Mouse (Mus musculus): Measurements from ENCODE around the gene Rsl1. TPM values are rescaled to one million over a fixed set of nuclear protein-coding genes. Genes with fewer than 3 reads are reported as not detected.
"Not testable (repeated sequence)": the region's sequence is repeated elsewhere in the genome, so short reads cannot be mapped to it uniquely, and the experiment has no call there.

Gene Rsl1
- polyA plus RNA-seq (2015; fragmentation: Nextera tagmentation; extraction: Ambion mirVana): 6.1 and 6.2 TPM in 2 replicates

- H3K27me3 ChIP-seq (replicated peaks); H3K36me3 ChIP-seq (replicated peaks); H3K9me3 ChIP-seq; H3K4me1 ChIP-seq: not testable (repeated sequence)
- Histone ChIP-seq H3K4me3 (peak within 1 kb of the TSS; percentile 79), H3K27ac (peak within 1 kb of the TSS; percentile 71), H3K4me2 (peak within 1 kb of the TSS; percentile 65), H3K9ac (peak within 1 kb of the TSS; percentile 61)
- WGBS: 0% methylated on average over 17 of the region's 17 CpGs
- ATAC-seq (replicated peaks): peak; percentile 99
These were observed at the start of gene Rsl1 for GRCm38 (mm10) chr13:67172991-67173722. Gene Rsl1 (plus strand): TSS chr13:67173182.

DNA sequence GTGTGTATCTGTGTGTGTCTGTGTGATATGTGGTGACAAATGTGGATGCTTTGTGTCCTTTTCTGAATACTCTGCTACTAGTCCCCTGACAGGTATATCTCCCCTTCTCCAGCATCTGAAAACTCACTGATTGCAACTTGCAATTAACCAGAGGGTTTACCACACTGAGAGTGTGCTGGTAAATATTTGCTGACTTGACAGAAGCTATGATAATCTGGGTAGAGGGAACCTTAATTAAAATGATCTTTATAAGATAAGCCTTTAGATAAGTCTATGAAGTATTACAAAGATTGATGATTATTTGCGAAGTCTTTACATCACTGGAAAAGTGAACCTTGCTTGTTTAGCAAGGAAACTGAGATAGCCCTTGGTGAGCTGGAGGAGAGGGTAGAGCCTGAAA is 48.5 kb upstream of the Rsl1 start:
- no peak for ATAC-seq (replicated peaks)
- Histone ChIP-seq H3K27ac (no peak overlapping the region), H3K9me3 (no peaks in the 10 kb centered on the region), H3K4me3 (no peak overlapping the region), H3K27me3 (replicated peaks) (no peaks in the 10 kb centered on the region), H3K36me3 (replicated peaks) (no peaks in the 10 kb centered on the region), H3K9ac (no peak overlapping the region), H3K4me1 (peaks cover 11% of the 10 kb centered on the region), H3K4me2 (no peak overlapping the region)
- WGBS: 94% methylated on average over 1 of the region's 1 CpGs

GRCm38 (mm10) chr13:67127507-67127906 is 45.5 kb upstream of the Rsl1 start:
- peak; percentile 45 for ATAC-seq (replicated peaks)
- H3K4me2 ChIP-seq: peak overlapping the region; percentile 81
- H3K27me3 ChIP-seq (replicated peaks); H3K36me3 ChIP-seq (replicated peaks); H3K9ac ChIP-seq; H3K27ac ChIP-seq; H3K9me3 ChIP-seq: not testable (repeated sequence)
- peak overlapping the region; percentile 78 for H3K4me3 ChIP-seq
- peaks cover 11% of the 10 kb centered on the region for H3K4me1 ChIP-seq
- WGBS: 77% methylated on average over 10 of the region's 10 CpGs

- peak overlapping the region; percentile 81 for H3K4me2 ChIP-seq
- peak overlapping the region; percentile 85 for H3K27ac ChIP-seq
- no peaks in the 10 kb centered on the region for H3K27me3 ChIP-seq (replicated peaks)
- peaks cover 11% of the 10 kb centered on the region for H3K4me1 ChIP-seq
- H3K36me3 ChIP-seq (replicated peaks): no peaks in the 10 kb centered on the region
- H3K9me3 ChIP-seq: no peaks in the 10 kb centered on the region
- peak overlapping the region; percentile 87 for H3K9ac ChIP-seq
- peak overlapping the region; percentile 78 for H3K4me3 ChIP-seq
- WGBS: under 1% methylated on average over 18 of the region's 18 CpGs
- ATAC-seq (replicated peaks): peak; percentile 99
These were observed 44.8 kb upstream of the Rsl1 start for GRCm38 (mm10) chr13:67128038-67128721.

DNA sequence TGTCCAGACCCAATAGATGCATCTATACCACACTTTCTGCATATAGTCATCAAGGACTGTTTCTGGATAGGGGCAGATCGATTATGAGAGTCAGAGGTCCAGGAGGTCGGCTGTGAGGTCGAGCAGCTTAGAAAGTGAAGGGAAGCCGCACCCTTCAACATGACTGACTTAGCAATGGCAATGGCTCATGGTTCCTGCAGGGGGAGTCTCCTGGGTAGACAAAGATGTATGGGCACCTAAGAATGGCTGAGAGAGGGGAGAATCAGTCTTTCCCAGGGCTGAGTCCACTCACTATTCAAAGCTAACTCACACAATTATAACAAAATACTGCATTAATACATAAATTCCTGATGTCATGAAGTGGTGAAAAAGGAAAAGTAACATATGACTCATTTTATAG is 6.9 kb upstream of the Rsl1 start:
- WGBS: 67% methylated on average over 4 of the region's 4 CpGs
- H3K27ac ChIP-seq; H3K36me3 ChIP-seq (replicated peaks); H3K9ac ChIP-seq; H3K4me2 ChIP-seq; ATAC-seq (replicated peaks); H3K4me3 ChIP-seq; H3K27me3 ChIP-seq (replicated peaks); H3K4me1 ChIP-seq; H3K9me3 ChIP-seq: not testable (repeated sequence)

GRCm38 (mm10) chr13:67173723-67174055 is 707 bp downstream of the Rsl1 start:
- peak overlapping the region; percentile 79 for H3K4me3 ChIP-seq
- 0 out of 2 replicates have a peak, but pooled peaks cover 5% of the 10 kb centered on the region for H3K36me3 ChIP-seq (replicated peaks)
- peaks cover 6% of the 10 kb centered on the region; the same call in 1 of the 2 replicates for H3K4me1 ChIP-seq
- no peaks in the 10 kb centered on the region for H3K9me3 ChIP-seq
- ATAC-seq (replicated peaks): 0 out of 2 replicates have a peak, but pooled peaks have one; percentile 5
- 30% methylated on average over 5 of the region's 5 CpGs for WGBS
- no peaks in the 10 kb centered on the region for H3K27me3 ChIP-seq (replicated peaks)
- peak overlapping the region; percentile 61 for H3K9ac ChIP-seq
- no peak overlapping the region for H3K27ac ChIP-seq
- peak overlapping the region; percentile 65 for H3K4me2 ChIP-seq

GRCm38 (mm10) chr13:67194340-67194894 is 21.4 kb downstream of the Rsl1 start, which contains the start of gene Zfp455:
Gene Zfp455 (plus strand): TSS chr13:67194506.
- Histone ChIP-seq H3K4me2 (peak within 1 kb of the TSS; percentile 66), H3K4me1 (peaks cover 6% of the 10 kb centered on the region; the same call in 1 of the 2 replicates), H3K36me3 (replicated peaks) (no peaks in the 10 kb centered on the region), H3K9me3 (no peaks in the 10 kb centered on the region), H3K4me3 (peak within 1 kb of the TSS; percentile 78), H3K27ac (peak within 1 kb of the TSS; percentile 77), H3K27me3 (replicated peaks) (no peaks in the 10 kb centered on the region), H3K9ac (peak within 1 kb of the TSS; percentile 66)
- WGBS: 3% methylated on average over 13 of the region's 13 CpGs
- peak; percentile 94 for ATAC-seq (replicated peaks)

GRCm38 (mm10) chr13:67201656-67202055 is 28.7 kb downstream of the Rsl1 start:
- H3K27ac ChIP-seq: no peak overlapping the region
- WGBS: 77% methylated on average over 3 of the region's 3 CpGs

GRCm38 (mm10) chr13:67214015-67214607 is 41.1 kb downstream of the Rsl1 start:
- H3K9ac ChIP-seq: no peak overlapping the region
- 58% methylated on average over 4 of the region's 4 CpGs for WGBS
- no peak overlapping the region for H3K27ac ChIP-seq
- H3K9me3 ChIP-seq: no peaks in the 10 kb centered on the region
- no peak for ATAC-seq (replicated peaks)
- no peak overlapping the region for H3K4me3 ChIP-seq
- no peaks in the 10 kb centered on the region for H3K4me1 ChIP-seq
- H3K36me3 ChIP-seq (replicated peaks): no peaks in the 10 kb centered on the region
- no peaks in the 10 kb centered on the region for H3K27me3 ChIP-seq (replicated peaks)
- H3K4me2 ChIP-seq: no peak overlapping the region

More at GRCm38 (mm10) chr13:67201656-67202055, 28.7 kb downstream of the Rsl1 start:
- no peak for ATAC-seq (replicated peaks)
- Histone ChIP-seq H3K9ac (no peak overlapping the region), H3K36me3 (replicated peaks) (peaks cover 3% of the 10 kb centered on the region; the same call in 1 of the 2 replicates), H3K4me3 (no peak overlapping the region), H3K27me3 (replicated peaks) (no peaks in the 10 kb centered on the region), H3K4me1 (no peaks in the 10 kb centered on the region), H3K9me3 (no peaks in the 10 kb centered on the region), H3K4me2 (no peak overlapping the region)

Other genes with a start within 250 kb of the Rsl1 start
- gene Zfp712, start 112.0 kb upstream of the Rsl1 start, polyA plus RNA-seq (2015; fragmentation: Nextera tagmentation; extraction: Ambion mirVana): 7.3 and 8.1 TPM in 2 replicates
- 9.3 and 9.5 TPM in 2 replicates for gene Zfp708, start 75.2 kb upstream of the Rsl1 start, polyA plus RNA-seq (2015; fragmentation: Nextera tagmentation; extraction: Ambion mirVana)
- 0.86 and 1.0 TPM in 2 replicates for gene Gm28557, start 64.6 kb upstream of the Rsl1 start, polyA plus RNA-seq (2015; fragmentation: Nextera tagmentation; extraction: Ambion mirVana)
- gene Rslcan18, start 56.9 kb upstream of the Rsl1 start, polyA plus RNA-seq (2015; fragmentation: Nextera tagmentation; extraction: Ambion mirVana): not detected in 2 replicates
- 4.6 and 5.0 TPM in 2 replicates for gene Zfp759, start 51.5 kb upstream of the Rsl1 start, polyA plus RNA-seq (2015; fragmentation: Nextera tagmentation; extraction: Ambion mirVana)
- 2.0 and 2.9 TPM in 2 replicates for gene Zfp455, start 21.3 kb downstream of the Rsl1 start, polyA plus RNA-seq (2015; fragmentation: Nextera tagmentation; extraction: Ambion mirVana)
- 5.1 and 6.3 TPM in 2 replicates for gene Zfp458, start 105.3 kb downstream of the Rsl1 start, polyA plus RNA-seq (2015; fragmentation: Nextera tagmentation; extraction: Ambion mirVana)
- gene Zfp457, start 133.3 kb downstream of the Rsl1 start, polyA plus RNA-seq (2015; fragmentation: Nextera tagmentation; extraction: Ambion mirVana): 0.91 and 1.5 TPM in 2 replicates
- gene Zfp595, start 159.4 kb downstream of the Rsl1 start, polyA plus RNA-seq (2015; fragmentation: Nextera tagmentation; extraction: Ambion mirVana): 1.4 and 1.6 TPM in 2 replicates
- not detected in 2 replicates for gene Gm28044, start 187.4 kb downstream of the Rsl1 start, polyA plus RNA-seq (2015; fragmentation: Nextera tagmentation; extraction: Ambion mirVana)
- gene Zfp953, start 187.4 kb downstream of the Rsl1 start, polyA plus RNA-seq (2015; fragmentation: Nextera tagmentation; extraction: Ambion mirVana): 0.49 and 0.68 TPM in 2 replicates
- not detected in 2 replicates for gene Gm28041, start 202.6 kb downstream of the Rsl1 start, polyA plus RNA-seq (2015; fragmentation: Nextera tagmentation; extraction: Ambion mirVana)
- 0.53 and 0.79 TPM in 2 replicates for gene Zfp456, start 202.6 kb downstream of the Rsl1 start, polyA plus RNA-seq (2015; fragmentation: Nextera tagmentation; extraction: Ambion mirVana)
- gene Zfp429, start 226.6 kb downstream of the Rsl1 start, polyA plus RNA-seq (2015; fragmentation: Nextera tagmentation; extraction: Ambion mirVana): 4.2 and 4.9 TPM in 2 replicates
- 1.0 and 1.3 TPM in 2 replicates for gene Zfp459, start 248.2 kb downstream of the Rsl1 start, polyA plus RNA-seq (2015; fragmentation: Nextera tagmentation; extraction: Ambion mirVana)